Mouse (Mus musculus): Measurements from ENCODE around the gene Zfp184.

The Zfp184 gene

GRCm38 (mm10) chr13:21923417-21923816, 21.5 kb upstream of the Zfp184 start:
- DNase-seq: no peak

DNA sequence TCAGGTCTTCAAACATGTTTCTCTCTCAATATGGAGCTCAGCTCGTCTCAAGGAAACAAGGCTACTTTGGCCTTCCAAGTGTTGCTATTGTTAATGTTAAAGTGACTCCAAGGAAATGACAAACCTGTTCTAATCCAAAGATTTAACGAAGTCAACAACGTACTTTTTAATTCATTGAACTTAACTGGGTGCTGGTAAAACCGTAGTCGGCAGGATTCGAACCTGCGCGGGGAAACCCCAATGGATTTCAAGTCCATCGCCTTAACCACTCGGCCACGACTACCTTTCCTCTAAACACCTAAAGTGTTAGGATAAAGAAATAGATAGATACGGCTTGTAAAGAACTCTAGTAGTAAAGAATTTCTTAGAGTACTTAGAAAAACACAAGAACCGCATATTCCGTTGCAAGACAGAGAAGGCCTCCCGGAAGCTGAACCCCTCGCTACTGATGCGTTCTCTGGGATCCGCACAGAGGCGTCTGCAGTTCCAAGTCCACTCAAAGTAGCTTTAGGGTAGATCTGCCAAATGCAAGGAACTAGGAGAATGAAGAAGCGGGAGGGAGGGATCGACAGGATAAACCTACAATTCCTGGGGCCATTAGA, 20.1 kb upstream of the Zfp184 start:
- no peak for DNase-seq

GRCm38 (mm10) chr13:21930981-21931380, 13.9 kb upstream of the Zfp184 start:
- no peak for DNase-seq

DNA sequence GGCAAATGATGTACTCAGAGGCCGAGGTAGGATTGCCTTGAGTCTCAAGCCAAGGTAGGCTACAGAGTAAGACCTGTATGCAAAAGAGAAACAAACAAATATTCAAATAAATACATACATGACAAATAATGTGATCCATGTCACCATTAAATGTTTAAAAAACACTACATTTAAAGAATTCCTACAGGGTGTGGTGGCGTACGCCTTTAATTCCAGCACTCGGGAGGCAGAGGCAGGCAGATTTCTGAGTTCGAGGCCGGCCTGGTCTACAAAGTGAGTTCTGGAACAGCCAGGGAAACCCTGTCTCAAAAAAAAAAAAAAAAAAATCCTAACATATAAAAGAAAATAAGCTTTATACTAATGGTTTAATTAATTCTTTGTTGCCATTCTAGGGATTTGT, 13.2 kb upstream of the Zfp184 start:
- DNase-seq: no peak

DNA sequence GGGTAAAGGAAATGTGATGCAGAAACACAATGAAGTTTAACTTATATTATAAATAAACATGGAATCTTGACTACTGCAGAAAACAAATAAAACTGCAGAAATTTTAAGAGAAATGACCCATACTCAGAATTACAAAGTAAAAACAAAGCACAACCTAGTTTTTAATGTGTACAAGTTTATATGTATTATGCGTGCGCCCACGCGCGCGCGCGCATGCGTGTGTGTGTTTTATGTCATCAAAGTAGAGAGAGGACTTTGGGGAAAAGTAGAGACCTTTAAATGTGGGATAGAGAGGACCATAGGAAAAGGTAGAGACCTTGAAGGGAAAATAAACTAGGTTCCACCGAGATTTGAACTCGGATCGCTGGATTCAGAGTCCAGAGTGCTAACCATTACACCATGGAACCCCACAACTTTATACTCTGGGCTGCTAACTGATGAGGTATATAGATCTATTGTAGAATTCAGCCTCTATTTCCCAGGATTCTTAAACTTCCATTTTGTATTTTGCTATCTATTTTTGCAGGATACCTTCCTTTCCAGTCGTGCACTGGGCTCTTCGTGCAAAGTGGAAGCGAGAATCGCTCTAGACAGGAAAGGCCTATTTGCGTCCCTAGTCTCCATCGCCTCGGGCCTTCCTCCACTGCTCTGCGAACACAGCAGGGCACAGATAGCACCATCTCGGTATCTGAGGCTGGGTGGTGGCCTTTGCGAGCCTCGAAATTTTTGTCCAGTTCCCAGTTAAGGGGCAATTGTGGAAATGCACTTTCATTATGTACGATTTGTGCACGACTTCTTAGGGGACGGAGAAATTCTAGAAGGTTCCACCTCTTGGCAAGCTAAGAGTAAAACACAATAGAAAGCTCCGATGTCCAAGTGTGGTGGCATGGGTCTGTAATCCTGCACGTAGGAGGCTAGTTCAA, 11.0 kb upstream of the Zfp184 start:
- DNase-seq: no peak

DNA sequence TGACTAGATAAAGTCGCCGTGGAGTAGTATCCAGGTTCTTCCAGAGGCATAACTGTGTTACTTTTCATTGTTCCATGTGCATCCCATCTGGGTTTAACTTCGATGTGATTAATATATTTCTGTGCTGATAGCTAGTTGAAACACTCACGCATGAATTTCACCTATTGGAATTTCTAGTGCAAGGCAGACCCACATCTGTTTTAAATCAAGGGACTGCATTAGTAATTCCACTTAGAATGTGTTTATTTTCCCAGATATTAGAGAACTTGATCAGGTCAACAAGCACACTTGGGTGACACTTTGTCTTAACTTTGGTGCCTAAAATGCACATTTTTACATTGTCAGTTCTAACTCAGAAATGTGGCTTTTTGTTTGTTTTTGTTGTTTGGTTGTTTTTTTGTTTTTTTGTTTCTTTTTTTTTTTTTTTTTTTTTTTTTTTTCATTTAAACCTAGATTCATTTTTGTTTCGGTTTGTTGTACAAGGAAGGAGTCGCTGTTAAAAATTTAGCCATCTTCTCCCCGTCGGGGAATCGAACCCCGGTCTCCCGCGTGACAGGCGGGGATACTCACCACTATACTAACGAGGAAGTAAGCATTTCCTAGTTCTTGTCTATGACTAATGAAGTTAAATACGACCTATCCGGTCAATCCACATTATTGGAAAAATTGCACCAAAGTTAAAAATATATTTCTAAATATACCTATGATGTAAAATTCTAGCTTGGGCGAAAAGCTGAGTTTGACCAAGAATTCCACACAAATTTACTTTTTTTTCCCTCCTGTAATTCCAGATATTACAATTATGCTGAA, 9.7 kb upstream of the Zfp184 start:
- peak; percentile 66 to 72 for DNase-seq

DNA sequence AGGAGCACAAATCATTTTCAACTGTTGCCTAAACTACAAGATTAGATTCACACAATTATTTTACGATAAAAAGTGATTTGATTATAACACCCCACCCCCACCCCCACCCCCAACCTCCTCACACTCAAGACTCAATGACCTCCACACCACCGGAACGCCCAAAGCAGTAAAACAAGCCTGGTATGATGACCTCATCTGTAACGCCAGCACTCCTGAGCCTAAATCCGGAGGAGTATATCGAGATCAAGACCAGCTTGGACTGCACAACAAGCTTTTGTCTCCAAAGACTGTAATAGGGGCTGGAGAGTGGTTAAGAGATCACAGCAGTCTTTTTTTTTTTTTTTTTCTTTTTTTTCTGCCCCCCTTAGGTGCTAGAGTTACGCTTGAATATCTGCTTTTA, 9.1 kb upstream of the Zfp184 start:
- no peak for DNase-seq

DNA sequence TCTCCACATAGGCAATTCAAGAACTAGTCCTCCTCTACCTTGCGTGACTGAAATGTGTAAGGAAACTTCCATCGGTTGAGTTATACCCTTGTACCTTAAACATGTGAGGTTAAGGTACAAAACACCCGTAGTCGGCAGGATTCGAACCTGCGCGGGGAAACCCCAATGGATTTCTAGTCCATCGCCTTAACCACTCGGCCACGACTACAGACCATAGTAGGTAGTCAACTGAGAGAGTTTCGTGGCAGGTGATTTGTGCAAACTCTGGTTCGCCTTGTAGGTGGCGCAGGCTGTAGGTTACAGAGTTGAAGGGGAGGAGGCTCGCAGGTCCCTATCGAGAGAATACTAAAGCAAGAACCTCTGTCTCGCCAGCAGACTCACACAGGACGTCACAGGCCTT, 7.9 kb upstream of the Zfp184 start:
- peak in 1 of 2 experiments; percentile 28 for DNase-seq

- DNase-seq: peak; percentile 88
Observed at GRCm38 (mm10) chr13:21940213-21940612, 4.7 kb upstream of the Zfp184 start.

DNA sequence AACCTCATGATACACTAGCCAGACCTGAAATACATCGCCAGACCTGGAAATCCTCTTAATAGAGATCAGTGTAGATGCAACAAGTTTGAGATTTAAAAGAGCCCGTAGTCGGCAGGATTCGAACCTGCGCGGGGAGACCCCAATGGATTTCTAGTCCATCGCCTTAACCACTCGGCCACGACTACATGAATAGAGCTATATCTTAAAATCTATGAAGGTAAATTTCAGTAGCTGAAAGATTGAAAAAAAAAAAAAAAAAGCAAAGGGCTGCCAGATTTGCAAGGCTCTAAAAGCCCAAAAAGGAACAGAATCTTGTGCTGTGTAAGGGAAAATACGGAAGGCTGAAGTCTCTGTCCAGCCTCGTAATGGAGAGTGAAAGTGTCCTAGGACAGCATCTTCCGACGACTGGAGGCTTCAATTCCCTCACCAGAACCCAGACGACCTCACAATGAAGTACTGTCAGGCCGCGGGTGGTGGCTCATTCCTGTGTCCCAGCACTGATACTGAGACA, 4.0 kb upstream of the Zfp184 start:
- peak; percentile 85 for DNase-seq

GRCm38 (mm10) chr13:21943644-21944043, 1.2 kb upstream of the Zfp184 start:
- no peak for DNase-seq

- no peak for DNase-seq
Observed at GRCm38 (mm10) chr13:21944592-21944925, 335 bp upstream of the Zfp184 start.

DNA sequence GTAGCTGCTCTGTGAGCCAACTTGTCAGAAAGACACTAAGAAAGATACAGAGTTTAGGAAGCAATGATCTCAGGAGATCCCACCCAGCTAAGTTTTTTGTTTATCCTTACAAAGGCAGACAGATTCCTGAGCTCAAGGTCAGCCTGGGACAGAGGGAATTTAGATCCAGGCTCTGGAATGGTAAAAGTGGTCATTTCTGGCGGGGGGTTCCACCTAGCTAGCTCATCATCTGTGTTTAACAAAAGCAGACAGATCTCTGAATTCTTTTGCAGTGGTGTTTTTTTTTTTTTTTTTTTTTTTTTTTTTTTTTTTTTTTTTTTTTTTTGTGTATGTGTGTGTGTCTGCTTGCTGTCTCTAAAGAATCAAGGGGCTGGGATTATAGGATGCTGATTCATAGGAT, 24.4 kb downstream of the Zfp184 start:
- DNase-seq: no peak

DNA sequence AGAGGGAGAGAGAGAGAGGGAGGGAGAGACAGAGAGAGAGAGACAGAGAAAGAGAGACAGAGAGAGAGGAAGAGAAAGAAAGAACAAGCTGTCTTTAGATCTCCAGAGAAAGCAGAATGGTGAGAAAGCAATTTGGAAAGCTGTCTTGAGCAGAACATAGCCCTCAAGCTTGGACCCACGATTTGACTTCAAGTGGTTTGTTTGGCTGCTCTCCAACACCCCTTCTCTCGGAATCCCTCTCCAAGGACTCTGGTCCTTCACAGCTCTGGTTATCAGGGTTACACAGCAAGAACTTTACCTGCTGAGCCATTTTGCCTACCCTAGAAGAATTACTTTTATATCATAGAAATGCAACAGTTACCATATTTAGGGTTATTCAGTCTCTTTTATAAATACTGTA, 24.9 kb downstream of the Zfp184 start:
- DNase-seq: no peak

GRCm38 (mm10) chr13:21971641-21972040, 26.7 kb downstream of the Zfp184 start:
- DNase-seq: peak in 1 of 2 experiments; percentile 13

DNA sequence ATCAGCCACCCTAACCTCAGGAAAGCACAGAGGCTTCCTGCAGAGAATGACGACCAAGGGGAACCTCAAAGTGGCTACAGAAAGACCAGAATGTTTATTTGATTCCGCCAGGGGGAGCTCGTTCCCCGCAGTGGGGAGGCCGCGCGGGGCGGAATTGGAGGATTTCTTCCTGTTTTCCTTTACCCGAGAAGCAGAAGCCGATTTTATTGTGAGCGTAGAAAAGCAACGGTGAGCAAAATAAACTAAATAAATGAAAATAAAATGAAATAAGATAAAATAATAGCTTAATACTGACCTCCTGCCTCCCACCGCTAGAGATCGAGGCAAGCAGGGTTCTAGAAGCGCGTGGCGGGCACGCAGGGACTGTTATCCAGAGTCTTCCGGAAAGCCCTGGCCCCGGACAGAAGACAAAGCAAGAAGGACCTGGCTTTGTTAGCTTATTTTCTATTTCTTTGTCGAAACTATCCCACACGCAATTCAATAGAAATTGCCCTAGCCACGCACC, 29.4 kb downstream of the Zfp184 start:
- peak; percentile 95 to 97 for DNase-seq

DNA sequence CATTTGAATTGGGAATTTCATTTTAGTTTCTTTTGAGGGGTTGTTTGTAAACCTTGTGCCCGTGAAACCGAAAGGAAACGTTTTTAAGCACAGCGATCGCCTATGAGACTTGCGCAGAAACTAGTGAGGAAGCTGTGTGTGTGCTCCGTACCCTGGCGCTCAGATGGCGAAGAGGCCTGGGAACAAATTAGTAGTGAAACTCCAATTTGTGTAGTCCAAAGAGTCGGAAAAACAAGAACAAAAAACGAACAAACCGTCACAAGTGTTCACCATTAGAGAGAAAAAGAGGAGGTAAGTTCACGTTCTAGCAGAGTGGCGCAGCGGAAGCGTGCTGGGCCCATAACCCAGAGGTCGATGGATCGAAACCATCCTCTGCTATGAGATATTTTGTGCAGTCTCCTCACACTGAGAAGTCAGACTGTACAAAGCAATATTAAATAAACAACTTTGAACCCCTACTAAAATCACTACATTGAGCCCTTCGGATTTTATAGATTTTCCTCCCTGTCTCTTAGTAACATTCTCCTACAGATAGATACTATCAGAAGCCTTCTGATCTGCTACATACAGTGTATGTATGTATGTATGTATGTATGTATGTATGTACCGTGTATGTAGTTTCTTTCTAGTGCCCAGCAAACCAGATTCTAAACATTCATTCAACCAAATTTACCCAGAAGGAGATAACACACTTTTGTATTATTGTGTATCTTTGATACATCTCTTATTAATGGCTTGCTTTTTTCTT, 30.0 kb downstream of the Zfp184 start:
- peak; percentile 82 to 84 for DNase-seq

DNA sequence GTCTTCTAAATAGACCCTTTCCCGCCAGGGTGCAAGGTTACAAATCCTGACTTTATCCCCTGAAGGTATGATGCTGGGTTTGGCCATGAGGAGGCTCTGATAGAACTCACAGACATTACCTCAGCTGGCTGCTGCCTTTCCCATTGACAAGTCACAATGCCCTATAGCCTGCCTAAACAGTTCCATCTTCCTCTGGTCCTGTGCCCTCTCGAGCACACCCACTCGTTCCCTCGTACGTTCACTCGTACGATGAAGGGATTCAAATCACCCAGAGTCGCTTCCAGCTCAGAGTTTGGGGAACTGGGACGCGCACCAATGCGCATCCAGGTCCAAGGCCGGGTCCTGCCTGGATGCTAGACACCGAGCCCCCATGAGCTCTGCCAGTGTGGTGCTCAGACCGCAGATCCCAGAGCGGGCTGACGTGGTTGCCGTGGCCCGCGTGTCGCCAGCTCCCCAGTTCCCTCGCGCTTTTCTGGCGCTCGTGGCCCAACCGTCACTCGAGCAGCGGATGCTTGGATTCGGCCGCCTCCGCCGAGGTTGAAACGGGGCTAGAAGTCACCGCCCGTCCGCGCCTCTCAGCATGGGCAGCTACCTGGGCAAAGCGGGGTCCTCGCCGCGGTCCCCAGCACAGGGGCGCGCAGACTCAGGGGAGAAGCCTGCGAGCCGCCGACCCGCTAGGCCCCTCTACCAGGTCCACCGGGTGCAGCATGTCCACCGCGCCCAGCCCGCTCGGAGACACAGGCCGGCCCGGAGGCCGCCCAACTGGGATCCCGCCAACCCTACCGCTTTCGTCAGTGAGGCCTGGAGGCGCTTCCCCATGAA, 36.3 kb downstream of the Zfp184 start, which contains the start of gene Pom121l2:
Pom121l2 (plus strand) TSS at position 214 of the 822 bp plus-strand sequence.
- DNase-seq: peak; percentile 62 to 67

- no peak for DNase-seq
Observed at GRCm38 (mm10) chr13:21981803-21982193, 36.9 kb downstream of the Zfp184 start.

- DNase-seq: no peak
Observed at GRCm38 (mm10) chr13:21984486-21984885, 39.6 kb downstream of the Zfp184 start.

DNA sequence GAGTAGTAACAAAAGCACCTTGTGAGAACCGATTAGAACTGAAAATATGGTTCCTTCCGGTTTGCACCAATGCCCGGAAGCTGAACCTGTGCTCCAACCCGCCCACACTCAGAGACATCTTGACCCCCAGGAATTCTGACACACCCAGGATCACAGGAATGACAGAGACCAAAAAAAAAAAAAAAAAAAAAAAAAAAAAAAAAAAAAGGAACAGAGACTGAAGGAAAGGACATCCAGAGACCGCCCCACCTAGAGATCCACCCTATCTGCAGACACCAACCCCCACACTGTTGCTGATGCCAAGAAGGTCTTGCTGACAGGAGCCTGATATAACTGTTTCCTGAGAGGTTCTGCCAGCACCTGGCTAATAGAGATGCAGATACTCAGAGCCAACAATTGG, 47.7 kb downstream of the Zfp184 start:
- no peak for DNase-seq

Data from cerebellum, postnatal 10 days (tissue).